Mouse (Mus musculus): Measurements from ENCODE around the gene Mical2. TPM values are rescaled to one million over a fixed set of nuclear protein-coding genes. Genes with fewer than 3 reads are reported as not detected.

Gene Mical2
- total and polyA plus RNA-seq, 3 experiments = 0.22 TPM; not detected in 2

DNA sequence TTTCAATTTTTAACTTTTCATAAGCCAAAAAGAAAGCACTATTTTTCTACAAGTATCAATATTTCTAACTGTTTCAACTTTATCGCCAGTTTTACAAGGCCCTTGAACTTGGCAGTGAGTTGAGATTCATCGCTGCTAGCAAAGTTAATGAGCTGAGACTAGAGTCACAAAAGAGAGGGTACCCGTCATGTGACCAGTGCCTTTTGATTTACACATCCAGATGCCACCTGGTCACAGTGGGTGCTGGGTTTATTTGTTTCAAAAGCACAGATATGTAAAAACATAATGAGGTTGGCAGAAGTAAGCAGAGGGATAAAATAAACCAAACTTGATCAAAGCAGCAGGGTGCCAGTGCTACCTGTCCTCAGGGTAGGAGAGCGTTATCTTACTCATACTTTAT is 126.3 kb downstream of the Mical2 start:
- TF ChIP-seq GATA1 (IDR thresholded peaks at IDR 0.05; ENCODE audit: borderline replicate concordance, low read length) = no peak
- no peak for TF ChIP-seq GATA2 (IDR thresholded peaks at IDR 0.05; ENCODE audit: borderline replicate concordance, low read depth, low read length)
- no peaks in the 10 kb centered on the region for H3K4me1 ChIP-seq (ENCODE audit: insufficient read depth, low read depth, low read length)
- H3K27me3 ChIP-seq (ENCODE audit: insufficient read depth, low read length) = no peaks in the 10 kb centered on the region; the same call in 1 of the 2 replicates
- no peak overlapping the region for H3K4me3 ChIP-seq (ENCODE audit: low read depth, low read length)
- H3K36me3 ChIP-seq (replicated peaks) = no peaks in the 10 kb centered on the region
- H3K9me3 ChIP-seq (replicated peaks) = peaks cover 24% of the 10 kb centered on the region
- DNase-seq (ENCODE audit: low spot score) (no peak), ATAC-seq (ENCODE audit: extremely low read depth, insufficient number of reproducible peaks, low FRiP score, poor library complexity, severe bottlenecking) (no peak)

GRCm38 (mm10) chr7:112353011-112353410 is 127.4 kb downstream of the Mical2 start:
- H3K4me1 ChIP-seq (ENCODE audit: insufficient read depth, low read depth, low read length) = no peaks in the 10 kb centered on the region
- no peaks in the 10 kb centered on the region for H3K36me3 ChIP-seq (replicated peaks)
- H3K4me3 ChIP-seq (ENCODE audit: low read depth, low read length) = no peak overlapping the region
- no peaks in the 10 kb centered on the region; the same call in 1 of the 2 replicates for H3K27me3 ChIP-seq (ENCODE audit: insufficient read depth, low read length)
- TF ChIP-seq CTCF (IDR thresholded peaks at IDR 0.05; ENCODE audit: low read depth, low read length) (no peak), TAL1 (conservative IDR thresholded peaks at IDR 0.05; ENCODE audit: low read depth, low read length) (no peak), POLR2AphosphoS5 (IDR thresholded peaks at IDR 0.05; ENCODE audit: insufficient replicate concordance, low read depth, low read length) (no peak), GATA2 (IDR thresholded peaks at IDR 0.05; ENCODE audit: borderline replicate concordance, low read depth, low read length) (no peak), GATA1 (IDR thresholded peaks at IDR 0.05; ENCODE audit: borderline replicate concordance, low read length) (no peak)
- no peak for DNase-seq (ENCODE audit: low spot score)
- no peak for ATAC-seq (ENCODE audit: extremely low read depth, insufficient number of reproducible peaks, low FRiP score, poor library complexity, severe bottlenecking)
- peaks cover 22% of the 10 kb centered on the region for H3K9me3 ChIP-seq (replicated peaks)

DNA sequence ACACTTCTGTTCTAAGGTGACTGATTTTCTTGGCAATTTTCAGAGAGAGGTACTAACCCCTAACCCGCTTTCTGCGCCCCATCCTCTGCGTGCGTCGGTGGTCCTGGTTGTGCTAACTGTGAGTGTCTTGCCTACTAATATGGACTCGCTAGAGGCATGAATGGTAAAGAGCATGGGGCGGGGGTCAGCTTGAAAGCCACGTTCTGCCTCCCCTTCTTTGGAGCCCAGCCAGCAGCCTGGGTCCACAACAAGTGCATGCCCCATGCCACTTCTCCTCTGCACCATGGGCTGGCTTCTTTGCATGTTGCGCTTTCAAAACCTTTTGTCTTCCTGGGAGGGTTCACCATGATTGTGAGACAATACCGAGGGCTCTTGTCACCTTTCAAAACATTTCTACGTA is 128.3 kb downstream of the Mical2 start:
- TF ChIP-seq POLR2AphosphoS5 (IDR thresholded peaks at IDR 0.05; ENCODE audit: insufficient replicate concordance, low read depth, low read length) (no peak), TAL1 (conservative IDR thresholded peaks at IDR 0.05; ENCODE audit: low read depth, low read length) (no peak)
- H3K27me3 ChIP-seq (ENCODE audit: insufficient read depth, low read length) = no peaks in the 10 kb centered on the region; the same call in 1 of the 2 replicates
- no peak for DNase-seq (ENCODE audit: low spot score)
- ATAC-seq (ENCODE audit: extremely low read depth, insufficient number of reproducible peaks, low FRiP score, poor library complexity, severe bottlenecking) = no peak
- no peaks in the 10 kb centered on the region for H3K36me3 ChIP-seq (replicated peaks)
- H3K4me3 ChIP-seq (ENCODE audit: low read depth, low read length) = no peak overlapping the region
- H3K9me3 ChIP-seq (replicated peaks) = peaks cover 24% of the 10 kb centered on the region
- H3K4me1 ChIP-seq (ENCODE audit: insufficient read depth, low read depth, low read length) = no peaks in the 10 kb centered on the region

DNA sequence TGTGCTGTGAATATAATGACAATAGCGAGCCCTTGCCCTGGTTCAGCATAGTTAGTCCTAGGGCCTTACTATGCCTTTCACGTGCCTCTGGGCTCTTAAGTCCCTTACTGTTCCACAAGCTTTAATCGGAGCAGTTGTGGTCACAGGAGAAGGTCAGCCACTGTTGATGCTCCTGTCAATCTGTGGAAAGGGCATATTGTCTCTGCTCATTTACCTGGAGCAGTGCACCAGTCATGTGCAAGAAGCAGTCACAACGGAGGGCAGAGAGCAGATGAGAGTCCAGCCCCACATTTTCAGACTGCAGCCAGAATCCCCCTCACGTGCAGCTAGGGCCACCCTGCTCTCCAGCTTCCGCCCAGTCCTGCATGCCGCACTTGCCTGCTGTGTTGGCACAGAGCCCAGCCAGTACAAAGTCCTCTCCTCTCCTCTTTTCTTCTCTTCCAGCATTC is 128.9 kb downstream of the Mical2 start:
- no peak overlapping the region for H3K4me3 ChIP-seq (ENCODE audit: low read depth, low read length)
- no peaks in the 10 kb centered on the region; the same call in 1 of the 2 replicates for H3K27me3 ChIP-seq (ENCODE audit: insufficient read depth, low read length)
- H3K4me1 ChIP-seq (ENCODE audit: insufficient read depth, low read depth, low read length) = no peaks in the 10 kb centered on the region
- no peak for ATAC-seq (ENCODE audit: extremely low read depth, insufficient number of reproducible peaks, low FRiP score, poor library complexity, severe bottlenecking)
- no peaks in the 10 kb centered on the region for H3K36me3 ChIP-seq (replicated peaks)
- peaks cover 24% of the 10 kb centered on the region for H3K9me3 ChIP-seq (replicated peaks)
- TF ChIP-seq GATA2 (IDR thresholded peaks at IDR 0.05; ENCODE audit: borderline replicate concordance, low read depth, low read length) (no peak), CTCF (IDR thresholded peaks at IDR 0.05; ENCODE audit: low read depth, low read length) (no peak)
- no peak for DNase-seq (ENCODE audit: low spot score)

DNA sequence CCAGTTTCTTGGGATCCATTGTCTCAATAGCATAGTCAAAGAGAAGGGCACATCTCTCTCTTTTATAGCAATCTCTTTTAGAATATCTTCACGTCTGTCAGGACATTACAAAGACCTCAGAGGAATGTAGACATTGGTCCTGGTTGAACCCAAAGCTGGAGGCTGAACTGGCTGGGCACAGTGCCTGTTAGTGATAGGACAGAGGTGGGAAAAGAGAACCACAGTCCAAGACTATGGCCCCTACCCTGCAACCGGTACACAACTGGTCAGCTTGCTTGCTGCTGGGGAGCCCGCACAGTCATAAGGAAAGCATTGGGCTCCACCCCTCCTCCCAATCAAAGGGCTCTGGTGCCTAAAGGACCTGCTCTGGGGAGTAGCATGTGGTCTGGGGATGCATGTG is 133.9 kb downstream of the Mical2 start:
- H3K4me1 ChIP-seq (ENCODE audit: insufficient read depth, low read depth, low read length) = no peaks in the 10 kb centered on the region
- no peak for ATAC-seq (ENCODE audit: extremely low read depth, insufficient number of reproducible peaks, low FRiP score, poor library complexity, severe bottlenecking)
- no peak overlapping the region for H3K4me3 ChIP-seq (ENCODE audit: low read depth, low read length)
- H3K36me3 ChIP-seq (replicated peaks) = no peaks in the 10 kb centered on the region
- no peak for TF ChIP-seq GATA1 (IDR thresholded peaks at IDR 0.05; ENCODE audit: borderline replicate concordance, low read length)
- TF ChIP-seq TAL1 (conservative IDR thresholded peaks at IDR 0.05; ENCODE audit: low read depth, low read length) = no peak
- TF ChIP-seq CTCF (IDR thresholded peaks at IDR 0.05; ENCODE audit: low read depth, low read length) = no peak
- no peak for TF ChIP-seq GATA2 (IDR thresholded peaks at IDR 0.05; ENCODE audit: borderline replicate concordance, low read depth, low read length)
- TF ChIP-seq POLR2AphosphoS5 (IDR thresholded peaks at IDR 0.05; ENCODE audit: insufficient replicate concordance, low read depth, low read length) = no peak
- DNase-seq (ENCODE audit: low spot score) = no peak
- no peaks in the 10 kb centered on the region; the same call in 1 of the 2 replicates for H3K27me3 ChIP-seq (ENCODE audit: insufficient read depth, low read length)
- peaks cover 22% of the 10 kb centered on the region for H3K9me3 ChIP-seq (replicated peaks)

- H3K27me3 ChIP-seq (ENCODE audit: insufficient read depth, low read length) = no peaks in the 10 kb centered on the region
- no peaks in the 10 kb centered on the region for H3K36me3 ChIP-seq (replicated peaks)
- DNase-seq (ENCODE audit: low spot score) (no peak), ATAC-seq (ENCODE audit: extremely low read depth, insufficient number of reproducible peaks, low FRiP score, poor library complexity, severe bottlenecking) (no peak)
- TF ChIP-seq POLR2AphosphoS5 (IDR thresholded peaks at IDR 0.05; ENCODE audit: insufficient replicate concordance, low read depth, low read length) (no peak), GATA2 (IDR thresholded peaks at IDR 0.05; ENCODE audit: borderline replicate concordance, low read depth, low read length) (no peak), TAL1 (conservative IDR thresholded peaks at IDR 0.05; ENCODE audit: low read depth, low read length) (no peak), GATA1 (IDR thresholded peaks at IDR 0.05; ENCODE audit: borderline replicate concordance, low read length) (no peak), CTCF (IDR thresholded peaks at IDR 0.05; ENCODE audit: low read depth, low read length) (no peak)
- H3K4me1 ChIP-seq (ENCODE audit: insufficient read depth, low read depth, low read length) = no peaks in the 10 kb centered on the region
- no peak overlapping the region for H3K4me3 ChIP-seq (ENCODE audit: low read depth, low read length)
- H3K9me3 ChIP-seq (replicated peaks) = peaks cover 20% of the 10 kb centered on the region
Measured at GRCm38 (mm10) chr7:112362574-112363200, 137.0 kb downstream of the Mical2 start.

GRCm38 (mm10) chr7:112365864-112366263 is 140.2 kb downstream of the Mical2 start:
- no peaks in the 10 kb centered on the region for H3K4me1 ChIP-seq (ENCODE audit: insufficient read depth, low read depth, low read length)
- H3K36me3 ChIP-seq (replicated peaks) = no peaks in the 10 kb centered on the region
- TF ChIP-seq GATA2 (IDR thresholded peaks at IDR 0.05; ENCODE audit: borderline replicate concordance, low read depth, low read length) (no peak), TAL1 (conservative IDR thresholded peaks at IDR 0.05; ENCODE audit: low read depth, low read length) (no peak), CTCF (IDR thresholded peaks at IDR 0.05; ENCODE audit: low read depth, low read length) (no peak), GATA1 (IDR thresholded peaks at IDR 0.05; ENCODE audit: borderline replicate concordance, low read length) (no peak), POLR2AphosphoS5 (IDR thresholded peaks at IDR 0.05; ENCODE audit: insufficient replicate concordance, low read depth, low read length) (no peak)
- H3K4me3 ChIP-seq (ENCODE audit: low read depth, low read length) = no peak overlapping the region
- peaks cover 19% of the 10 kb centered on the region for H3K9me3 ChIP-seq (replicated peaks)
- no peak for DNase-seq (ENCODE audit: low spot score)
- no peak for ATAC-seq (ENCODE audit: extremely low read depth, insufficient number of reproducible peaks, low FRiP score, poor library complexity, severe bottlenecking)
- no peaks in the 10 kb centered on the region for H3K27me3 ChIP-seq (ENCODE audit: insufficient read depth, low read length)

All from G1E (cell line).